Mouse (Mus musculus): Measurements from ENCODE around the gene Tifa.

DNA sequence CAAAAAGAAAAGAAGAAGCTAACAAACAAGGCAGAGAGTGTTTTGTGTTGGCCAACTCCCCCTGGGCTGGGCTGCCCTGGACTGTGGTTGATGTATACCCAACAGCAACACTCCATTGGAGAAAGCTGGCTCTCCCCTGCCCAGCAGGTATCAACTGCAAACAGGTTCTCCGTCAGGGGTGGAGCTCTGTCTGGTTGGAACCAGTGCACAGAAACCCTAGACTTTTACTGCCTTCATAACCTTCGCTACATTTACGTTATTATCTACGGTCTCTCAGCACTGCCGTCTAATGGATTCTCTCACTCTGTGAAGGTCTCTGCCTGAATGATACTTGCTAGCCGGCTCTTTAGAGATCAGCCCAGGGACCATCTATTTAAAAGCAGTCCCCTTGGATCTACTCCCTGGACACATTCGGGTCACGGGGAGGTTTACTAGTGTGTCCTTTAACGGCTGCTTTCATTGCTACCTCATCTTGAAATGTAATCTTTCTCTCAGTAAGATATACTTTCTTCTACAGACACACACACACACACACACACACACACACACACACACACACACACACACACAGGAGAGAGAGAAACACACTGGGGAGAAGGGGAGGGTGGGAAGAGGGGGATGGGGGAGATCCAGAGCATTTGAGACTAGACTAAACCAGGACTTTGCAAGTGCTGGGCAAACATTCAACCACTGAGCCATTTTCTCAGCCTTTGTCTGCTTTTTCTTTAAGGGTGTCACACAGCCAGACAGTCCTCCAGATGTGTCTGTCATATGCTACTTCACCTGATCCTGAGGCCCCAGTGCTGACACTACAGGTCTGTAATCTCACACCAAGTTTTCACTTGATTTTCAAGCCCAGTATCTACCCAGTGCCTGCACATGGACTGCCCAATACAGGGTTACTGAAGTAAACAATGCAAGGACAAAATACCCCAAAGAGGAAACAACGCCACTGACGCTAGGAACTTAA lies 29.4 kb downstream of the Tifa start:
- TF ChIP-seq CTCF (IDR thresholded peaks at IDR 0.05; ENCODE audit: low read depth) (no peak), EP300 (optimal IDR thresholded peaks at IDR 0.05) (no peak)

Measured in stomach, postnatal 0 days (tissue).